Comparison of ENCODE assay signal across 30 mouse cellular contexts in genomic region chr12:4279878-4280277, GRCm38 (mm10). TPM values are rescaled to one million over a fixed set of nuclear protein-coding genes. Genes with fewer than 3 reads are reported as not detected.
A peak's percentile ranks its signal among the peaks of the same experiment; 100 is the strongest.
DNase-seq lines count a peak whose midpoint lies in the region; ATAC-seq lines count a peak whose summit lies in the region.
"Had no signal": no experiment of that assay in that cellular context is flagged by ENCODE, and none has a peak within 500 bp of the region (broad histone marks: within the 10 kb centered on the region; RNA-seq: fewer than 3 reads in every experiment).

No protein-coding gene starts in this region.

- H3K4me1 ChIP-seq in liver, embryonic 13.5 days (replicated peaks) = peaks cover 10% of the 10 kb centered on the region
- 0 out of 2 replicates have a peak, but pooled peaks cover 2% of the 10 kb centered on the region for H3K4me1 ChIP-seq in liver, embryonic 11.5 days (replicated peaks; ENCODE audit: control insufficient read depth, insufficient read depth, low read length)
- H3K4me1 ChIP-seq: embryonic facial prominence, embryonic 13.5 days; forebrain, embryonic 12.5 days; hindbrain, embryonic 12.5 days; intestine, embryonic 15.5 days; limb, embryonic 10.5 days had no signal

- H3K36me3 ChIP-seq in liver, embryonic 13.5 days = no peaks in the 10 kb centered on the region
- no peaks in the 10 kb centered on the region for H3K36me3 ChIP-seq in liver, embryonic 11.5 days (ENCODE audit: control insufficient read depth, insufficient read depth, low read length)
- H3K36me3 ChIP-seq: limb, embryonic 10.5 days had no signal

- peak; percentile 55; the same call in 1 of the 2 replicates for ATAC-seq in liver, embryonic 13.5 days (ENCODE audit: low read depth)
- no peak for ATAC-seq in liver, embryonic 11.5 days (replicated peaks; ENCODE audit: low FRiP score)
- ATAC-seq in hematopoietic stem cell, adult 5-6 weeks (replicated peaks in 1 of 2; ENCODE audit: insufficient read depth in 1 of 2, low FRiP score in 2 of 2, low TSS enrichment in 1 of 2, low read depth in 1 of 2, poor library complexity in 2 of 2, severe bottlenecking in 2 of 2) = peak; percentile 35 to 59; a peak in 1 of 4 replicates
- ATAC-seq in megakaryocyte progenitor cell, adult 5-6 weeks (replicated peaks; ENCODE audit: poor library complexity) = peak; percentile 94
- ATAC-seq: forebrain, postnatal 0 days; hindbrain, postnatal 0 days; intestine, embryonic 15.5 days had no signal

- no peak for DNase-seq in liver, embryonic 13.5 days
- DNase-seq in liver, embryonic 11.5 days (ENCODE audit: low spot score) = no peak
- DNase-seq in MEL-GATA-1-ER (ENCODE audit: extremely low read depth, low read depth) = peak; percentile 8
- DNase-seq in kidney, adult 18-20 months = no peak
- no peak for DNase-seq in lung, adult 18-20 months
- no peak for DNase-seq in testis, postnatal 14 days (ENCODE audit: low spot score)
- DNase-seq: adrenal gland, adult 2 months; adrenal gland, postnatal 36 days; cerebellum, adult 9-10 months; cerebellum, postnatal 36 days; forebrain, postnatal 0 days; heart, adult 2 months; kidney, adult 9 months; kidney, postnatal 10 days; layer of hippocampus, postnatal 36 days; lung, postnatal 4 days; midbrain, embryonic 14.5 days; right cerebral cortex, postnatal 25 days; spleen, adult 18-20 months had no signal

- no peak overlapping the region for H3K27ac ChIP-seq in liver, embryonic 13.5 days
- no peak overlapping the region for H3K27ac ChIP-seq in liver, embryonic 11.5 days (ENCODE audit: low read depth, low read length)
- H3K27ac ChIP-seq: embryonic facial prominence, embryonic 13.5 days; forebrain, embryonic 12.5 days; heart, adult 2 months; heart, embryonic 13.5 days; hindbrain, embryonic 12.5 days; hindbrain, postnatal 0 days; intestine, embryonic 15.5 days; limb, embryonic 10.5 days; limb, embryonic 15.5 days had no signal

- no peak overlapping the region for H3K9ac ChIP-seq in liver, embryonic 13.5 days
- H3K9ac ChIP-seq in liver, embryonic 11.5 days (ENCODE audit: low read depth, low read length) = no peak overlapping the region
- H3K9ac ChIP-seq: embryonic facial prominence, embryonic 13.5 days; forebrain, embryonic 12.5 days; forebrain, postnatal 0 days; heart, embryonic 13.5 days; hindbrain, embryonic 12.5 days; intestine, embryonic 15.5 days; limb, embryonic 15.5 days had no signal

- 45% methylated on average over 3 of the region's 3 CpGs for WGBS in liver, embryonic 13.5 days (ENCODE audit: insufficient replicate concordance)
- WGBS in liver, embryonic 11.5 days = 80% methylated on average over 3 of the region's 3 CpGs

- no peaks in the 10 kb centered on the region for H3K27me3 ChIP-seq in liver, embryonic 13.5 days
- no peaks in the 10 kb centered on the region for H3K27me3 ChIP-seq in liver, embryonic 11.5 days (replicated peaks; ENCODE audit: control insufficient read depth, insufficient read depth, low read length)
- H3K27me3 ChIP-seq: embryonic facial prominence, embryonic 13.5 days; forebrain, embryonic 12.5 days; heart, embryonic 13.5 days; hindbrain, embryonic 12.5 days; intestine, embryonic 15.5 days; limb, embryonic 15.5 days had no signal

- H3K4me3 ChIP-seq in liver, embryonic 13.5 days (replicated peaks) = no peak overlapping the region
- H3K4me3 ChIP-seq in liver, embryonic 11.5 days (ENCODE audit: low read depth, low read length) = no peak overlapping the region
- H3K4me3 ChIP-seq: embryonic facial prominence, embryonic 13.5 days; erythroblast, embryonic 14.5 days; forebrain, embryonic 12.5 days; heart, adult 2 months; heart, embryonic 13.5 days; hindbrain, embryonic 12.5 days; intestine, embryonic 15.5 days; limb, embryonic 10.5 days; limb, embryonic 15.5 days had no signal

- H3K9me3 ChIP-seq in liver, embryonic 13.5 days (replicated peaks) = no peaks in the 10 kb centered on the region
- H3K9me3 ChIP-seq in liver, embryonic 11.5 days (ENCODE audit: control insufficient read depth, low read length) = no peaks in the 10 kb centered on the region
- H3K9me3 ChIP-seq: embryonic facial prominence, embryonic 13.5 days; forebrain, embryonic 12.5 days; heart, embryonic 13.5 days; hindbrain, embryonic 12.5 days; intestine, embryonic 15.5 days; limb, embryonic 10.5 days; limb, embryonic 15.5 days had no signal

- no peak overlapping the region for H3K4me2 ChIP-seq in liver, embryonic 13.5 days
- H3K4me2 ChIP-seq in liver, embryonic 11.5 days = no peak overlapping the region
- H3K4me2 ChIP-seq: embryonic facial prominence, embryonic 13.5 days; forebrain, embryonic 12.5 days; heart, embryonic 13.5 days; hindbrain, embryonic 12.5 days; intestine, embryonic 15.5 days; limb, embryonic 15.5 days had no signal

RNA-seq across cellular contexts. Expression of gene Cenpo, which starts 45.8 kb away (rescaled TPM):
- polyA plus RNA-seq in liver, embryonic 13.5 days (2015; fragmentation: Nextera tagmentation; extraction: Ambion mirVana) = 12.6 and 13.8 TPM in 2 replicates
- polyA plus RNA-seq in liver, embryonic 11.5 days (2014; fragmentation: Nextera tagmentation; extraction: Ambion mirVana) = 20.6 and 24.4 TPM in 2 replicates
- 36.5 and 38.2 TPM in 2 replicates for total RNA-seq in hematopoietic stem cell, adult 5-6 weeks (2017)
- 18.5 and 19.2 TPM in 2 replicates for total RNA-seq in megakaryocyte progenitor cell, adult 5-6 weeks (2015)
- total RNA-seq in megakaryocyte progenitor cell, adult 5-6 weeks (2017) = 49.7 and 51.3 TPM in 2 replicates

RNA-seq across cellular contexts. Expression of gene Ptrhd1, which starts 46.1 kb away (rescaled TPM):
- 3.1 and 3.4 TPM in 2 replicates for polyA plus RNA-seq in liver, embryonic 13.5 days (2015; fragmentation: Nextera tagmentation; extraction: Ambion mirVana)
- polyA plus RNA-seq in liver, embryonic 11.5 days (2014; fragmentation: Nextera tagmentation; extraction: Ambion mirVana) = 5.5 and 6.0 TPM in 2 replicates
- total RNA-seq in hematopoietic stem cell, adult 5-6 weeks (2017) = 3.4 and 5.1 TPM in 2 replicates
- 5.8 and 7.5 TPM in 2 replicates for total RNA-seq in megakaryocyte progenitor cell, adult 5-6 weeks (2015)
- 3.4 and 4.5 TPM in 2 replicates for total RNA-seq in megakaryocyte progenitor cell, adult 5-6 weeks (2017)
